ENCODE assay signal across 8 mouse cellular contexts in the genomic region with DNA sequence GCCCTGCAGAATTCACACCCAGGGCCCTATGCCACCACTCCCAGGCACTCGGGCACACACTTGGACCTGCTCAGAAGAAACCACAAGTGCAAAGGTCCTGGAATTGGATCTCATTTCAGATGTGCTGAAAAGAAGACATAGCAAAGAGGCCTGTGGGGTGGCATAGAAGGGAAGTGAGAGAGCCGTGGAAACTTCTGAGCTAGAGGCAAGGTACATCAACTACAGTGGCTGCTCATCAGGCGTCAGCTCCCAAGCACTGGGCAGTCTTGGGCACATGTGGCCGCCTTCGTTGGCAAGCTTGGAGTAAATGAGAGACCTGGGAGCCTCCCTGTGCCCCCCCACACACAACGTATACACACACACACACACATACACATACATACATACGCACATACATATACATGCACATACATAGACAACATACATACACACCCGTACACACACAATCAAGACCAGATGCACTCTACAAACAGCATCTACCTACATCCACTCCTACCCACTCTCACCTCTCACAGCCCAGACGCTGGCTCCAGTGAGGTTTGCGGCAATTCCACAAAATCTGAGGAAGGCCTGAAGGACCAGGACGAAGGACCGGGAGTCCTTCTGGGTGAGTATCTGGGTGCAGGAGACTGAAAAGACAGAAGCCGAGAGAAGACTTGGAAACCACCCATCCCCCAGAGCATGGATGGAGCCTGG. TPM values are rescaled to one million over a fixed set of nuclear protein-coding genes. Genes with fewer than 3 reads are reported as not detected.
DNase-seq lines count a peak whose midpoint lies in the region; ATAC-seq lines count a peak whose summit lies in the region.

A gene (minus strand): TSS at position 631 of the 696 bp plus-strand sequence.

- ATAC-seq in midbrain, embryonic 13.5 days = no peak

- peak within 1 kb of the TSS; percentile 64 for H3K4me2 ChIP-seq in midbrain, embryonic 13.5 days (replicated peaks)

- H3K27me3 ChIP-seq in hindbrain, embryonic 10.5 days (ENCODE audit: insufficient read depth, poor library complexity, severe bottlenecking) = no peaks in the 10 kb centered on the region
- no peaks in the 10 kb centered on the region for H3K27me3 ChIP-seq in midbrain, embryonic 13.5 days

- no peak for DNase-seq in layer of hippocampus, postnatal 10 days (ENCODE audit: low spot score in 2 of 2)
- no peak for DNase-seq in layer of hippocampus, adult 9-10 months (ENCODE audit: low spot score)
- DNase-seq in hindbrain, embryonic 10.5 days (ENCODE audit: low spot score) = no peak
- DNase-seq in ovary, postnatal 10 days (ENCODE audit: low spot score) = no peak
- DNase-seq in cerebellum, adult 8-10 months = no peak
- DNase-seq in thymus, adult 18-20 months = no peak

- peak within 1 kb of the TSS; percentile 56 for H3K27ac ChIP-seq in brown adipose tissue, adult 24 weeks (replicated peaks; ENCODE audit: low read depth, low read length)
- peak within 1 kb of the TSS; percentile 92 for H3K27ac ChIP-seq in hindbrain, embryonic 10.5 days
- peak within 1 kb of the TSS; percentile 93 for H3K27ac ChIP-seq in midbrain, embryonic 13.5 days

- no peaks in the 10 kb centered on the region for H3K4me1 ChIP-seq in brown adipose tissue, adult 24 weeks (ENCODE audit: control insufficient read depth, insufficient read depth, insufficient read length, low read length)
- peaks cover 16% of the 10 kb centered on the region for H3K4me1 ChIP-seq in hindbrain, embryonic 10.5 days (replicated peaks)
- peaks cover 8% of the 10 kb centered on the region for H3K4me1 ChIP-seq in midbrain, embryonic 13.5 days (replicated peaks)

- H3K9me3 ChIP-seq in hindbrain, embryonic 10.5 days = no peaks in the 10 kb centered on the region
- H3K9me3 ChIP-seq in midbrain, embryonic 13.5 days = no peaks in the 10 kb centered on the region

- peak within 1 kb of the TSS; percentile 55 for H3K4me3 ChIP-seq in brown adipose tissue, adult 24 weeks (ENCODE audit: insufficient read depth, low read depth, low read length)
- H3K4me3 ChIP-seq in hindbrain, embryonic 10.5 days = peak within 1 kb of the TSS; percentile 55
- peak within 1 kb of the TSS; percentile 43 for H3K4me3 ChIP-seq in midbrain, embryonic 13.5 days (replicated peaks)

- 95% methylated on average over 13 of the region's 13 CpGs for WGBS in hindbrain, embryonic 10.5 days
- WGBS in midbrain, embryonic 13.5 days = 94% methylated on average over 13 of the region's 13 CpGs

- H3K36me3 ChIP-seq in hindbrain, embryonic 10.5 days = no peaks in the 10 kb centered on the region
- no peaks in the 10 kb centered on the region for H3K36me3 ChIP-seq in midbrain, embryonic 13.5 days

- H3K9ac ChIP-seq in midbrain, embryonic 13.5 days (replicated peaks) = peak within 1 kb of the TSS; percentile 75

RNA-seq across cellular contexts. Expression of the gene that starts here (rescaled TPM):
- total RNA-seq in layer of hippocampus, postnatal 10 days (2021) = 10 to 100 TPM; 10.4 to 12.8 TPM
- 3.1 and 5.0 TPM in 2 replicates for polyA plus RNA-seq in brown adipose tissue, adult 24 weeks (2012; ENCODE audit: insufficient read depth, insufficient read length, missing spikeins)
- polyA plus RNA-seq in hindbrain, embryonic 10.5 days (2016; fragmentation: Nextera tagmentation; extraction: Ambion mirVana) = 5.5 and 7.0 TPM in 2 replicates
- 8.0 and 10.4 TPM in 2 replicates for polyA plus RNA-seq in midbrain, embryonic 13.5 days (2015; fragmentation: Nextera tagmentation; extraction: Ambion mirVana)
